Mouse (Mus musculus): Measurements from ENCODE around the gene Tmem126a. TPM values are rescaled to one million over a fixed set of nuclear protein-coding genes. Genes with fewer than 3 reads are reported as not detected.

Gene Tmem126a
- 24.0 and 52.3 TPM in 2 replicates for polyA plus RNA-seq (2012; rRNA removed)

GRCm38 (mm10) chr7:90456845-90457468, at the start of gene Tmem126a:
Gene Tmem126a (minus strand): TSS chr7:90457229.

GRCm38 (mm10) chr7:90476313-90477245, 19.6 kb upstream of the Tmem126a start, which contains the start of gene Dlg2:
Gene Dlg2 (plus strand): TSS chr7:90476672.

DNA sequence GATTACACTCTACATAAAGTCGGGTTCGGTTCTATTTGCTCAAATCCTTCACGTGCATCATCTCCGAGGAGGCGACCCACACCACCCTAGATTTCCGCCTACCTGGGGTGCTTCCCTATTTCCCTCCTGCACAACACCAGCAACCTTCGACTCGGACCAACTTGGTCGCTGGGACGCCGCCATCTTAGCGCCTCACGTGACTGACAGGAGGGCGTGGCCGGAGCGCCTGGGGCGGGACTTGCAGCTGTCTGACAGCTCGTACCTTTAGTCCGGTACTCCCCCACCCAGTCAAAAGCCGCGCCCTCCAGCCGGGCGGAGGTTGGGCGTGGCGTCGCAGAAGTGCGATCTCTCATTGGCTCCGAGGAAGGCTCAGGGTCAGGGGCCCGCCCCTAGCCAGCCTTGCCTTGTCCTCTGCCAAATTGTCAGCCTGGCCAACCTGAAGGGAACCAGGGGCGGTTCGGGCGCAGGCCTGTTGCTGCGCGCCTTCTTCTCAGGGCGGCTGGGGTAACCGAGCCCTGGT, 18.8 kb upstream of the Tmem126a start, which contains the start of gene Tmem126b:
Tmem126b (minus strand) TSS at position 209 of the 520 bp plus-strand sequence.

DNA sequence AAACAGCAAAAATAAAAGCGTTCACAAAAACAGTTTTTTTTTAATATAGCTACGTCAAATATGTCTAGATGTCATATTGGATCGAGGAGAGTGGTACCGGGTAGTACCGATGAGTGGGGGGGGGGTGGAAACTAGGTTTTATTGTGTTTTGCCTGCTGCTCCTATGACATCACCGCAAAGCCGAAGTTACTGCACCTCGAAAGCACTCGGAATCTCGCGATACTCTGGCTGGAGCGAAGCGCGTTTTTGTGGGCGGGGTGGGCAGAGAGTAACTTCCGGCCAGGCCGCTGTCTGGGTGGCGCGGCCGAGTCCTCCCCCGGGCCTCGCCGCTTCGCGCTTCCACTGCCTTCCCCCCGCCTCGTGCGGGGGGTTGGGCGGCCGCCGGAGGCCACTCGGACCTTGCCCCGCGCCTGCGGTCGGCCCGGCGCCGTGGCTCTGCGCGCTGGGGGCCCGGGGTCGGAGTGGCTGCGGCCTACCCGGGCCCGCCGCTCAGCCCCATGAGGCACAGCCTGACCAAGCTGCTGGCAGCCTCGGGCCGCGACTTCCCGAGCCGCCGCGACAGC, 14.4 kb downstream of the Tmem126a start, which contains the start of gene Crebzf:
Crebzf (plus strand) TSS at position 212 of the 563 bp plus-strand sequence.

GRCm38 (mm10) chr7:90426020-90427001, 30.7 kb downstream of the Tmem126a start, which contains the start of gene Ccdc89:
Gene Ccdc89 (plus strand): TSS chr7:90426577.

Other genes starting within 250 kb of the Tmem126a start
- gene Ccdc83, start 191.5 kb downstream of the Tmem126a start, polyA plus RNA-seq (2012; rRNA removed) = not detected in 2 replicates
- gene Sytl2, start 155.0 kb downstream of the Tmem126a start, polyA plus RNA-seq (2012; rRNA removed) = 3.4 and 7.5 TPM in 2 replicates
- gene Ccdc89, start 30.7 kb downstream of the Tmem126a start, polyA plus RNA-seq (2012; rRNA removed) = 2.2 TPM in 2 replicates
- 132 and 153 TPM in 2 replicates for gene Crebzf, start 14.5 kb downstream of the Tmem126a start, polyA plus RNA-seq (2012; rRNA removed)
- gene Tmem126b, start 18.8 kb upstream of the Tmem126a start, polyA plus RNA-seq (2012; rRNA removed) = 24.4 and 25.9 TPM in 2 replicates
- 1.9 and 3.5 TPM in 2 replicates for gene Dlg2, start 19.4 kb upstream of the Tmem126a start, polyA plus RNA-seq (2012; rRNA removed)

All from central nervous system, embryonic 11.5 days (tissue).